Mouse (Mus musculus) kidney, postnatal 36 days (tissue): ENCODE results near the gene Zfp281.

ENCODE experiments used
- DNase-seq, 2 experiments: peaks; one replicate each; pipeline ENCODE4 v3.0.0; 2021 to 2022; ENCODE audit warnings: mixed read lengths in 2 of 2

Gene Zfp281

GRCm38 (mm10) chr1:136659337-136659736 is 34.6 kb downstream of the Zfp281 start:
- no peak for DNase-seq

- no peak for DNase-seq
Measured at GRCm38 (mm10) chr1:136659917-136660316, 35.2 kb downstream of the Zfp281 start.

GRCm38 (mm10) chr1:136661511-136661910 is 36.8 kb downstream of the Zfp281 start:
- no peak for DNase-seq

GRCm38 (mm10) chr1:136661939-136662563 is 37.4 kb downstream of the Zfp281 start:
- no peak for DNase-seq

- no peak for DNase-seq
Measured at GRCm38 (mm10) chr1:136664921-136665582, 40.4 kb downstream of the Zfp281 start.

GRCm38 (mm10) chr1:136666513-136666912 is 41.8 kb downstream of the Zfp281 start:
- DNase-seq, result no peak

GRCm38 (mm10) chr1:136669926-136670325 is 45.2 kb downstream of the Zfp281 start:
- DNase-seq, result no peak

GRCm38 (mm10) chr1:136670421-136670820 is 45.7 kb downstream of the Zfp281 start:
- DNase-seq, result peak in 1 of 2 experiments; percentile 36

- no peak for DNase-seq
Measured at GRCm38 (mm10) chr1:136671767-136672434, 47.2 kb downstream of the Zfp281 start.

- no peak for DNase-seq
Measured at GRCm38 (mm10) chr1:136672564-136672963, 47.9 kb downstream of the Zfp281 start.

- no peak for DNase-seq
Measured at GRCm38 (mm10) chr1:136673293-136673692, 48.6 kb downstream of the Zfp281 start.

- DNase-seq, result no peak
Measured at GRCm38 (mm10) chr1:136674548-136675455, 50.1 kb downstream of the Zfp281 start.

GRCm38 (mm10) chr1:136675736-136676444 is 51.2 kb downstream of the Zfp281 start:
- no peak for DNase-seq

- DNase-seq, result no peak
Measured at GRCm38 (mm10) chr1:136676445-136676755, 51.7 kb downstream of the Zfp281 start.

- DNase-seq, result no peak
Measured at GRCm38 (mm10) chr1:136677847-136678325, 53.2 kb downstream of the Zfp281 start.

- no peak for DNase-seq
Measured at GRCm38 (mm10) chr1:136678836-136679235, 54.1 kb downstream of the Zfp281 start.
